Mouse (Mus musculus): ENCODE measurements around the gene Nkd1. TPM values are rescaled to one million over a fixed set of nuclear protein-coding genes. Genes with fewer than 3 reads are reported as not detected.

Gene Nkd1
- total RNA-seq, 1 experiment = 1.8 TPM

DNA sequence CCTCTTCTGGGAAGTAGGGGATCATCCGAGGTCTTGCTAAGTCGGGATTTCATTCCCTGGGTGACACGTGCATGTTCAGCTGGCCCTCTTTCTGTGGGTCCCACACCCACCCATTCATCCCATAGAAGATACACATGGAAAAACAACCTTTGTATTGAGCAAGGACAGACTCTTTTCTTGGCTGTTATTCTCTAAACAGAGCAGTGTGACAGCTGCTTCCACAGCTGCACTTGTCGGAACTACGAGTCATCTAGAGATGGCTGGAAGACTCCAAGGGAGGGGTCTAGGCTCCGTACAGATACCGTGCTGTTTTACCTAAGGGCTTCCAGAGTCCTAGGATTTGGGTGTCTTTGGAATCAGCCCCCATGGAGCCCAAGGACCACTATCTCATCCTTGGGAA, 48.2 kb downstream of the Nkd1 start:
- no peak for DNase-seq (ENCODE audit: low read depth, low spot score)
- Histone ChIP-seq H3K27ac (ENCODE audit: insufficient read depth, low read depth, low read length, poor library complexity, severe bottlenecking) (no peak overlapping the region), H3K9ac (ENCODE audit: insufficient read depth, low read depth, low read length, poor library complexity, severe bottlenecking) (no peak overlapping the region), H3K36me3 (ENCODE audit: control insufficient read depth, insufficient read depth, low read length, poor library complexity, severe bottlenecking) (no peaks in the 10 kb centered on the region), H3K4me3 (ENCODE audit: insufficient read depth in 1 of 2, low read depth in 1 of 2, low read length in 2 of 2, poor library complexity in 1 of 2, severe bottlenecking in 1 of 2) (no peak overlapping the region), H3K4me1 (ENCODE audit: control insufficient read depth in 2 of 2, insufficient read depth in 2 of 2, low read length in 2 of 2, poor library complexity in 1 of 2) (no peaks in the 10 kb centered on the region), H3K9me3 (ENCODE audit: control insufficient read depth, insufficient read depth, low read depth, low read length) (no peaks in the 10 kb centered on the region)
- in situ Hi-C loops (cut with MboI; ENCODE audit: low sequenced_read_pairs in 2 of 2, unreplicated experiment in 2 of 2) = no loop called here
- TF ChIP-seq CHD2 (IDR thresholded peaks at IDR 0.05; ENCODE audit: low read depth, low read length) = no peak
- no peak for TF ChIP-seq MAFK (IDR thresholded peaks at IDR 0.05; ENCODE audit: insufficient read depth, low read depth, low read length)
- no peak for TF ChIP-seq ZC3H11A (IDR thresholded peaks at IDR 0.05; ENCODE audit: borderline replicate concordance, low read depth, low read length)
- TF ChIP-seq ZNF384 (IDR thresholded peaks at IDR 0.05; ENCODE audit: low read depth, low read length) = no peak

DNA sequence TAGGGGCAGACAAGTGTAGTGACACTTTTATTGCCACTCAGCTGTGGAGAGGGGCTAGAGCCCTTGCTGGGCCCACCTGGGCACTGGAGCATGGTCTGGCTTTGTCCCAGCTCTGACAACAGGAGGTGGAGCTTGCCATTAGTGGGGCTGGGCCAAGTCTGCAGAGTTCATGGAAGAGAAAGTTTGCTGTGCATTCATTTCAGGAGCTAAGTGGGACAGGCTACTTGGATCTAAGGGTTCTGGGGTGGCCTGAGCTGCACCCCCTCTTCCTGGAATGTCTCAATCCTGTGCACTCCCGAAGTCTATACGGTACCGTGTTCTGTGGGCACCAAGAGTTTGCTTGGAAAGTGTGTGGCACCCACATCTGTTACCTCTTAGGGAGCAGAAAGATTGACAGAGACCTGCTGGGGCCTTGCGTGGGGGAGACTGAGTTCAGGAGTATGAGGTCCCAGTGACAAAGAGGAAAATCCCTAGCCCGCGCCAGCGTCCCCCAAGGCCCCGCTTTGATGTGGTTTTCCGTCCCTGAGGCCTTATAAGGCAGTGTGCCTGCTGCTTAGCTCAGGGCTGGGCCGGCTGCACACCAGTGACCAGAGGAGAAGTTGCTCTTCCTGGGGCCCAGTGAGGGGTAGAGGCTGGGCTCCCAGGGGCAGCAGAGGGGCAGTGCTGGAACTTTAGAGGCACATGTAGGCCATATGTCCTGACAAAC, 49.3 kb downstream of the Nkd1 start:
- in situ Hi-C loops (cut with MboI; ENCODE audit: low sequenced_read_pairs in 2 of 2, unreplicated experiment in 2 of 2) = no loop called here
- Histone ChIP-seq H3K9ac (ENCODE audit: insufficient read depth, low read depth, low read length, poor library complexity, severe bottlenecking) (no peak overlapping the region), H3K4me3 (ENCODE audit: insufficient read depth in 1 of 2, low read depth in 1 of 2, low read length in 2 of 2, poor library complexity in 1 of 2, severe bottlenecking in 1 of 2) (no peak overlapping the region), H3K36me3 (ENCODE audit: control insufficient read depth, insufficient read depth, low read length, poor library complexity, severe bottlenecking) (no peaks in the 10 kb centered on the region), H3K9me3 (ENCODE audit: control insufficient read depth, insufficient read depth, low read depth, low read length) (no peaks in the 10 kb centered on the region), H3K4me1 (ENCODE audit: control insufficient read depth in 2 of 2, insufficient read depth in 2 of 2, low read length in 2 of 2, poor library complexity in 1 of 2) (no peaks in the 10 kb centered on the region), H3K27ac (ENCODE audit: insufficient read depth, low read depth, low read length, poor library complexity, severe bottlenecking) (no peak overlapping the region)
- no peak for DNase-seq (ENCODE audit: low read depth, low spot score)
- TF ChIP-seq ZNF384 (IDR thresholded peaks at IDR 0.05; ENCODE audit: low read depth, low read length) (no peak), HCFC1 (IDR thresholded peaks at IDR 0.05; ENCODE audit: borderline replicate concordance, insufficient read depth, low read length) (no peak), CHD2 (IDR thresholded peaks at IDR 0.05; ENCODE audit: low read depth, low read length) (no peak), MAFK (IDR thresholded peaks at IDR 0.05; ENCODE audit: insufficient read depth, low read depth, low read length) (no peak), ZC3H11A (IDR thresholded peaks at IDR 0.05; ENCODE audit: borderline replicate concordance, low read depth, low read length) (no peak)

DNA sequence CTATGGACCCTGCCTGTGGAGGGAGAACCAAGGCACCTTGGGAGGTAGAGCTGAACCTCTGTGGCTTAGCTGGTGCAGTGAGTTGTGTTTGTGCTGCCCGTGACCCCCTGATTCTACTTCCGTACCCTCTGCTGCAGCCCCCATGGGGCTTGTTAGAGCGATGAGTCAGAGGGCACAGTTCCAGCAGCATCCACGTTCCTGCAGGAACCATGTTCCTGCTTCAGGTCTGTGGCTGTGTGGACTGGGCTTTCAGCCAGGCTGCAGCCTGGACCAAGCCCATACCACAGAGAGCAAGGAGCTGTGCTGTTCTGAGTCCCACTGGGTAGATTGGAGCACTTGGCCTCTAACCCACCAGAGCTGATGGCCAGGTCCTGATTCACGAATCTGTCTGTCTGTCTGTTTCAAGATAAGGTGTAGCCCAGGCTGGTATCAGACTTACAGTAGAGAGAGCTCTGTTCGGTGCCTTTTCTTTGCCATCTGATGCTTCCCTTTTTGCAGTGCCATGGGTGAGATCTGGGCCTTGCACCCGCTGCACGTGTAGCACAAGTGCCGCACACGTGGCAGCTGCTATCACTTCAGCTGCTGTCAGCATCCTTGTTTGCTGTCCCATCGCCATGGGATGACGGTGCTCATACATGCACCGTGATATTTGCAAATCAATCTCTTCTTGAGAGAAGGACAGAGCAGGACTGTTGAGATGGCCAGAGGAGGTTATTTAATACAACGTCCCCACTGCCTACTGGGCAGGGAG, 50.5 kb downstream of the Nkd1 start:
- no peak for DNase-seq (ENCODE audit: low read depth, low spot score)
- no peaks in the 10 kb centered on the region for H3K4me1 ChIP-seq (ENCODE audit: control insufficient read depth in 2 of 2, insufficient read depth in 2 of 2, low read length in 2 of 2, poor library complexity in 1 of 2)
- TF ChIP-seq HCFC1 (IDR thresholded peaks at IDR 0.05; ENCODE audit: borderline replicate concordance, insufficient read depth, low read length) (no peak), CHD2 (IDR thresholded peaks at IDR 0.05; ENCODE audit: low read depth, low read length) (no peak), MAFK (IDR thresholded peaks at IDR 0.05; ENCODE audit: insufficient read depth, low read depth, low read length) (no peak), ZNF384 (IDR thresholded peaks at IDR 0.05; ENCODE audit: low read depth, low read length) (no peak), ZC3H11A (IDR thresholded peaks at IDR 0.05; ENCODE audit: borderline replicate concordance, low read depth, low read length) (no peak)
- H3K36me3 ChIP-seq (ENCODE audit: control insufficient read depth, insufficient read depth, low read length, poor library complexity, severe bottlenecking) = no peaks in the 10 kb centered on the region
- in situ Hi-C loops (cut with MboI; ENCODE audit: low sequenced_read_pairs in 2 of 2, unreplicated experiment in 2 of 2) = no loop called here
- no peaks in the 10 kb centered on the region for H3K9me3 ChIP-seq (ENCODE audit: control insufficient read depth, insufficient read depth, low read depth, low read length)
- H3K4me3 ChIP-seq (ENCODE audit: insufficient read depth in 1 of 2, low read depth in 1 of 2, low read length in 2 of 2, poor library complexity in 1 of 2, severe bottlenecking in 1 of 2) = no peak overlapping the region
- no peak overlapping the region for H3K27ac ChIP-seq (ENCODE audit: insufficient read depth, low read depth, low read length, poor library complexity, severe bottlenecking)
- no peak overlapping the region for H3K9ac ChIP-seq (ENCODE audit: insufficient read depth, low read depth, low read length, poor library complexity, severe bottlenecking)

DNA sequence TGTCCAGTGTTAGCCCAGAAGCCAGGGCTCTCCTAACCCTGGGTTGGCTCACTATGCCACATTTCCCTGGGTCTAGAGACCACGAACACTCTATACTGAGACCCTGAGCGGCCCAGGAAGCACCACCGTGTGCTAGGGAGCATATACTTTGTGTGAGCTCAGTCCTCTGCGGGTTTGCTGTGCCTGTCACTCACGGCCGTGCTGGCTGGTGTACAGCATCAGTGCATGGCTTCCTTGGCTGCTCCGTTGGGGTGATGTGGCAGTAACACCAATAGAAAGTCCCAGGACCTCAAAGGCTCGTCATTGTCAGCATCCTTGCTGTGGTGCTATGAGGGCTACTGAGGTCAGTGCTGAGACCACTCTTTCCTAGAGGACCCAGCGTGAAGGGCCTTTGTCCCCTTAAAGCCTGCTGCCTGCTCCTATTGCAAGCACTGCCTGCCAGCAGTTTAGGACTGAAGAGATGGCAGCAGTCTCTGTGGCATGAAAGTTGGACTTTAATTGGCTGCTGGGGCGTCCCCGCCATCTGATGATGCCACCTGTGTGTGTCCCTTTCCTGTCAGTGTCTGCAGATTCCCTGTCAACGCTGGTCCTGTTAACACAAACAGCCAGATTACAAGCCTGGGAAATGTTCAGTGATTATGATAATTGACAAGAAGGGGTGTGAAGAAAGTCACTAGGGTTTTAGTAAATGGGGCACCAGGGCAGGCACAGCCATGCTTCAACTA, 51.2 kb downstream of the Nkd1 start:
- in situ Hi-C loops (cut with MboI; ENCODE audit: low sequenced_read_pairs in 2 of 2, unreplicated experiment in 2 of 2) = no loop called here
- Histone ChIP-seq H3K4me3 (ENCODE audit: insufficient read depth in 1 of 2, low read depth in 1 of 2, low read length in 2 of 2, poor library complexity in 1 of 2, severe bottlenecking in 1 of 2) (no peak overlapping the region), H3K4me1 (ENCODE audit: control insufficient read depth in 2 of 2, insufficient read depth in 2 of 2, low read length in 2 of 2, poor library complexity in 1 of 2) (no peaks in the 10 kb centered on the region), H3K27ac (ENCODE audit: insufficient read depth, low read depth, low read length, poor library complexity, severe bottlenecking) (no peak overlapping the region), H3K36me3 (ENCODE audit: control insufficient read depth, insufficient read depth, low read length, poor library complexity, severe bottlenecking) (no peaks in the 10 kb centered on the region), H3K9me3 (ENCODE audit: control insufficient read depth, insufficient read depth, low read depth, low read length) (no peaks in the 10 kb centered on the region), H3K9ac (ENCODE audit: insufficient read depth, low read depth, low read length, poor library complexity, severe bottlenecking) (no peak overlapping the region)
- TF ChIP-seq MAFK (IDR thresholded peaks at IDR 0.05; ENCODE audit: insufficient read depth, low read depth, low read length) (no peak), ZNF384 (IDR thresholded peaks at IDR 0.05; ENCODE audit: low read depth, low read length) (no peak), ZC3H11A (IDR thresholded peaks at IDR 0.05; ENCODE audit: borderline replicate concordance, low read depth, low read length) (no peak), HCFC1 (IDR thresholded peaks at IDR 0.05; ENCODE audit: borderline replicate concordance, insufficient read depth, low read length) (no peak), CHD2 (IDR thresholded peaks at IDR 0.05; ENCODE audit: low read depth, low read length) (no peak)
- DNase-seq (ENCODE audit: low read depth, low spot score) = no peak
